Mouse (Mus musculus) adrenal gland, postnatal 25 days (tissue): ENCODE results near the gene Rcn1. TPM values are rescaled to one million over a fixed set of nuclear protein-coding genes. Genes with fewer than 3 reads are reported as not detected.

Source experiments
- DNase-seq: peaks from one replicate; pipeline ENCODE4 v3.0.0; 2021; ENCODE audit warnings: mixed read lengths
- total RNA-seq: library from RNA; stranded (reverse); gene quantifications from 2 replicates; pipeline ENCODE4 v1.2.3, GENCODE M21; 2021

Rcn1 gene
- total RNA-seq, 1 experiment from 2014 or later: 148 TPM

- DNase-seq: no peak
Measured at GRCm38 (mm10) chr2:105336314-105337027, 62.6 kb downstream of the Rcn1 start.

Other genes with a start within 250 kb of the Rcn1 start
- gene Them7, start 175.0 kb downstream of the Rcn1 start, total RNA-seq: 0.49 and 1.2 TPM in 2 replicates